Comparison of ENCODE assay signal across 1 mouse cellular context in genomic region chr6:113473715-113474114, GRCm38 (mm10).
TF ChIP-seq lines count a peak whose summit lies in the region.

No protein-coding gene starts in this region.

TF ChIP-seq in MEL, 35 proteins besides CTCF, POLR2A, EP300 and RAD21 (continued from another document):
- TF ChIP-seq UBTF (IDR thresholded peaks at IDR 0.05; ENCODE audit: borderline replicate concordance, insufficient read depth, low read depth, low read length) (no peak), E2F4 (IDR thresholded peaks at IDR 0.05; ENCODE audit: borderline replicate concordance, low read depth, low read length) (no peak), SMC3 (IDR thresholded peaks at IDR 0.05; ENCODE audit: low read depth, low read length) (no peak), ZC3H11A (IDR thresholded peaks at IDR 0.05; ENCODE audit: low read depth, low read length) (no peak), HCFC1 (IDR thresholded peaks at IDR 0.05; ENCODE audit: low read depth, low read length) (no peak), TBP (IDR thresholded peaks at IDR 0.05; ENCODE audit: low read depth, low read length) (no peak), SIN3A (IDR thresholded peaks at IDR 0.05; ENCODE audit: low read length) (peak; percentile 60; the same call in 1 of the 2 replicates), USF2 (IDR thresholded peaks at IDR 0.05; ENCODE audit: borderline replicate concordance in 1 of 2, insufficient read depth in 1 of 2, low read depth in 1 of 2, low read length in 2 of 2) (no peak), ZMIZ1 (IDR thresholded peaks at IDR 0.05; ENCODE audit: low read depth, low read length) (no peak), NRF1 (IDR thresholded peaks at IDR 0.05; ENCODE audit: insufficient read depth, low read depth, low read length, poor library complexity, severe bottlenecking) (no peak; the same call in 1 of the 2 replicates)
